Mouse (Mus musculus) urinary bladder, postnatal 10 days (tissue): ENCODE measurements around the gene Capg.
A peak's percentile ranks its signal among the peaks of the same experiment; 100 is the strongest.

Experiments
- DNase-seq: peaks from one replicate; pipeline ENCODE4 v3.0.0; 2022; ENCODE audit warnings: low spot score

Capg gene

GRCm38 (mm10) chr6:72570644-72571397 lies 26.6 kb downstream of the Capg start:
- DNase-seq = no peak

DNA sequence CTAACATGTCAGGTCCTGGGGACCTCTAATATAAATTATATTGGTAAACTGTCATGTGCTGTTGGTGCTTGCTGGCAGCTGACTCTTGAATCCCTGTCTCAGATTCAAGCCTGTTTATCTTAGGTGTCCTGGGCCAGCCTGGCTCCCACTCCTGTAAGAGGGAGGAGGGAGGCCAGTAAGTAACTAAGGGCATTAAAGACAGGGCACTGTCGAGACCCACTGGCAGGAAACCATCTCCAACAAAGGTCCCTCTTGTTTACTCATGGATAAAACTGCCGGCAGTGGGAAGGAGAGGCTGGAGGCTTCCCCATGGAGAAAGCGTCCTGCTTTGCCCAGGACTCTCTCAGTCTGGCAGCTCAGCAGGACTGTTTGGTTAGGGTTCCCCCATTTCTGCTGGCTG lies 27.6 kb downstream of the Capg start:
- DNase-seq = no peak

GRCm38 (mm10) chr6:72576041-72576440 lies 31.9 kb downstream of the Capg start:
- no peak for DNase-seq

GRCm38 (mm10) chr6:72581625-72582382 lies 37.6 kb downstream of the Capg start:
- no peak for DNase-seq

GRCm38 (mm10) chr6:72583211-72583839 lies 39.1 kb downstream of the Capg start:
- DNase-seq = no peak

DNA sequence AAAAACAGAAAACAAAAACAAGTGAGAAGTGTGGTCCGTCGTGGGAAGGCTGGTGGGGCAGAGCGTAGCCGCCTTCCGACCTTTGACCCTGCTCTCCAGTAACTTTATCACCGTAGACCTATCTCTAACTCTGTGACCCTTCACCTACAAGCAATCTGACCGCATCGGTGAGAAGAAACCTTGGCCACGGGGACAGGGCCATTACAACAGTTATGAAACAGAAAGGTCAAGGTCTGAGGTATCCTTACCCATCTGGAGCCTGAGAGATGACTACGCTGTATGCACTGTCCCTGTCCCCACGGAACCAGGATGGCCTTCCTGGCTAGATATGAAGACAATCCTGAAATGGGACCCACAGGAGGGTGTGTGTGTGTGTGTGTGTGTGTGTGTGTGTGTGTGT lies 40.0 kb downstream of the Capg start:
- DNase-seq = no peak

DNA sequence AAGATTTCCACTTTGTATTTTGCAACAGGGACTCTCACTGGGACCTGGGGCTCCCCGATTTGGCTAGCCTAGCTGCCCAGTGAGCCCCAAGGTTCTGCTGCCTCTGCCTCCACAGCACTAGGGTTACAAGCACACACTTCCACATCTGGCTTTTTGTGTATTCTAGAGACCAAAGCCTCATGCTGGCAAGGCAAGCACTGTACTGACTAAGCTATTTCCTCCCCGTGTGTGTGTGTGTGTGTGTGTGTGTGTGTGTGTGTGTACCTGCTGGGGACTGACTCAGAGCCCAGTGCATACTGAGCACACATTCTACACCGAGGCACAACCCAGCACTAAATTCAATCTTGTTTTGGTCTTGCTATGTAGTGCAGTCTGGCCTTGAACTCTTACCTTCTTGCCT lies 42.5 kb downstream of the Capg start:
- no peak for DNase-seq

DNA sequence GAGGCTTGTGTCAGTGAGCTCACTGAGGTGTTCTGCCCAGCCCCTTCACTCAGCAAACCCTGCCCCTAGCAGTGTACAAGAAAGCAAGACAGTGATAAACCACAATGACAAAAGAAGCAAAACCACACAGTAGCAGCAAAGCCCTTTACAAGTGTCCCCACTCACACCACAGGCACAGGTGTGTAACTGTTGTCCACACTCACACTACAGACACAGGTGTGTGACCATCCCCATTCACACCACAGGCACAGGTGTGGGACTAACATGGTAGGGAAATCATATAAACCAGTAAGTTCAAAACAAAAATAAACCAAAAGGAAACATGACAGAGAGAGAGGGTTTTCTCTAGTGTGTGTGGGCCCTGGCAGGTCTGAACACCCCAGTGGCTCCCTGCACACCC lies 44.1 kb downstream of the Capg start:
- DNase-seq = no peak

- no peak for DNase-seq
Measured at GRCm38 (mm10) chr6:72590111-72590510, 45.9 kb downstream of the Capg start.

GRCm38 (mm10) chr6:72593011-72593803 lies 49.0 kb downstream of the Capg start:
- DNase-seq = no peak

DNA sequence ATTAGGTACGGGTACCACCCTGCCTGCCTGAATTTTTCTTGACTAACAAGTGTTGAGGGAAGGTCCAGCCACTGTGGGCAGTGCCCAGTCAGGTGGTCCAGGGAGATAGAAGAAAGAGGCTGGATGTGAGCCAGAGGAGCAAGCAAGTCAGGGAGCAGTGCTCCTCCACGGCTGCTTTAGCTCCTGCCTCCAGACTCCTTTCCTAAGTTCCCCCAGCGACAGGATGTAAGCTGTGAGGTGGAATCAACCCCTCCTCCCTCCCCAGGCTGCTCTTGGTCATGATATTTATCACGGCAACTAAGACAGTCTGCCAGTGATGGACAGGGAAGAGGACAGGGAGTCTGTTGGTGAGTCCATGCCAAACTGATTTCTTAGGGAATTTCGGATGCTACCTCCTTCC lies 49.7 kb downstream of the Capg start:
- DNase-seq = no peak

- no peak for DNase-seq
Measured at GRCm38 (mm10) chr6:72597083-72597874, 53.1 kb downstream of the Capg start.

DNA sequence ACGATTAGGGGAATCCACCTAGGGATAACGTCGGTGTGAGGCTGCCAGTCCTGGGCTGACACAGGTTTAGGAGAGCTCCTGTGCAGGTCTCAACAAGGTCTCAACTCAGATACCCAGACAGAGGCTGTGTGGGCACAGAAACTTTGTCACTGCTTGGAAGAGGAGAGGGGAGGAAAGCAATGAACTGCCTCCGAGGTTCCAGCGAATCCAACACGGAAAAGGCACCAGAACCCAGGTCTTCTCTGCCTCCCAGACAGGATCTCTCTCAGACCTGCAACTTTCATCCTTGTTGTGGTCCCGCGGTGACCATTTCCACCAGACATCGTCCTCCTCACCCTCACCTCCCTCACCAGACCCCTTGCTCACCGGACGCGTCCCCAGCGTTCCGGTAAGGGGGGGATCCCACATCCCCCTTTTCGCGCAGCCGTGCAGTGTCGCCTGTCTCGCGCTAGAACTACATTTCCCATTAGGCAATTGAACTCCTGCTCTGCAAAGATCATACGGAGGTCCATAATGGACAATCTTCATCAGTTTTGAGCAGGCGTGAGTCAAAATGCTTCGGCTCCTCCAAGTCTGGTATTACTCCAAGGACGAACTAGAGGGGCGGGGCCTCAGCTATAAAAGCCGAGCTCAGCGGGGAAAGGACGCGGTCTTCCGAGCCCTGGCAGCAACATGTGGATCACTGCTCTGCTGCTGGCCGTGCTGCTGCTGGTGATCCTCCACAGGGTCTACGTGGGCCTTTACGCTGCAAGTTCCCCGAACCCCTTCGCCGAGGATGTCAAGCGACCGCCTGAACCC lies 54.0 kb downstream of the Capg start, which contains the start of the genes Elmod3 and Retsat:
Gene Elmod3 (minus strand): TSS at position 458 of the 798 bp plus-strand sequence.
Gene Retsat (plus strand): TSS at position 520 of the 798 bp plus-strand sequence.
- peak; percentile 87 for DNase-seq

- no peak for DNase-seq
Measured at GRCm38 (mm10) chr6:72598791-72599557, 54.8 kb downstream of the Capg start.

- DNase-seq = no peak
Measured at GRCm38 (mm10) chr6:72600216-72600615, 56.0 kb downstream of the Capg start.

GRCm38 (mm10) chr6:72600771-72601170 lies 56.6 kb downstream of the Capg start:
- no peak for DNase-seq

DNA sequence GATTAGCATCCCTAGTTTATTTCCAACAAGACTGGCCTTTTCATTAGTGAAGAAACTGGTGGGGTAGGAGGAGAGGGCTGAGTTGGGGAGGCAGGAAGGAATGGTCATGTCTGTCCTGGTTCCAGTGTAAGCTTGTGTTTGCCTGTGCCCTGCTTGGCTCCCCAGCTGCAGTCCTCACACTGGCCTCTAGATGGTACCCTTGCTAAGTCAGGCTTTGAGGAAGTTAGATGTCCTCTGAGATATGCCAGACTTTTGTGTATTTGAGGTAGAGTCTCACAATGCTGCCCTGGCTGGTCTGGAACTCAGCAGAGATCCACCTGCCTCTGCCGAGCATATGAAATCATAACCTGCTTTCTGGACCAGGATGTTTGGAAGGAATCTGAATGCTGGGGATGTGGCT lies 57.5 kb downstream of the Capg start:
- DNase-seq = no peak

DNA sequence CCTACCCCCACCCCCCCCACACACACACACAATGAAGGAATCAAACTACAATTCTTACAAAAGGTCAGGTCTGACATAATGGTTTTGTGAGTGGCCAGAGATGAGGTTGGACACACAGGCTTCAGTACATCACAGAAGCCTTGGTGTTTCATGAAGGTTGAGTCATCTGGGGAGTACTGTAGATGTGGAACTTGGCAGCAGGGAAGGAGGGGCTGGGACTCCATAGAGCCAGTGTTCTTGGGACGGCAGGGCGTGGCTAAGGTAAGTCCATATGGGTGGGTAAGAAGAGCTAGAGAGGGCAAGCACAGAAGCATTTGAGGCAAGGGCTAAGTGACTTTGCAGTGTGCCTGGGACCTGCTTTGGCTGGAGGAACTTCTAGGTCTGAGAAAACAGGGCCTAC lies 59.9 kb downstream of the Capg start:
- no peak for DNase-seq

- DNase-seq = no peak
Measured at GRCm38 (mm10) chr6:72607060-72607459, 62.9 kb downstream of the Capg start.

DNA sequence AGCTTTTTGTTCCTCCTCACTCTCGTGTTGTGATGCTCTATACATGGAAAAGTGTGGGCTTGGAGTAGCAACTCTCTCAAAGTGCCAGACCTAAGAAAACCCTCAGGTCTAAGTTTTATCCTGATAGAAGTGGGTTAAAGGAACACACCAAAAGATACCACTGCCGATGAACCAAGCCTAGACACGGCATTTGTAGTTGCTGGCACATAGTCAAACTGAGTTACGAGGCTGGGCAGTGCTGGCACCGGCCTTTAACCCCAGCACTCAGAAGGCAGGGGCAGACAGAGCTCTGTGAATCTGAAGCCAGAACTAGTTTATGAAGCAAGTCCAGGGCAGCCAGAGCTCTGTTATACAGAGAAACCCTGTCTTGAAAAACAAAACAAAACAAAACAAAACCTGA lies 63.5 kb downstream of the Capg start:
- no peak for DNase-seq
